In genomic region chrX:18258238-18258809, GRCm38 (mm10) we compare ENCODE assay signal across 15 mouse cellular contexts.
DNase-seq lines count a peak whose midpoint lies in the region; ATAC-seq and TF ChIP-seq lines count a peak whose summit lies in the region.
"Had no signal": no experiment of that assay in that cellular context is flagged by ENCODE, and none has a peak within 500 bp of the region (broad histone marks: within the 10 kb centered on the region; RNA-seq: fewer than 3 reads in every experiment).

No protein-coding gene starts in this region.

- TF ChIP-seq CTCF in brain, embryonic 14.5 days (IDR thresholded peaks at IDR 0.05; ENCODE audit: borderline replicate concordance, extremely low read depth, insufficient read depth, insufficient read length), result no peak

- ATAC-seq in hindbrain, embryonic 16.5 days, result peak; percentile 56

- H3K4me2 ChIP-seq in hindbrain, embryonic 16.5 days (ENCODE audit: low read length), result no peak overlapping the region

- no peaks in the 10 kb centered on the region for H3K9me3 ChIP-seq in hindbrain, embryonic 16.5 days (ENCODE audit: control insufficient read depth, low read length)
- H3K9me3 ChIP-seq in hindbrain, embryonic 10.5 days, result no peaks in the 10 kb centered on the region

- no peak overlapping the region for H3K27ac ChIP-seq in hindbrain, embryonic 16.5 days (ENCODE audit: low read depth, low read length)
- no peak overlapping the region for H3K27ac ChIP-seq in hindbrain, embryonic 10.5 days

- H3K9ac ChIP-seq in hindbrain, embryonic 16.5 days (ENCODE audit: low read depth, low read length), result no peak overlapping the region

- WGBS in hindbrain, embryonic 16.5 days, result 80% methylated on average over 8 of the region's 8 CpGs
- 91% methylated on average over 8 of the region's 8 CpGs for WGBS in hindbrain, embryonic 10.5 days

- H3K4me3 ChIP-seq in hindbrain, embryonic 16.5 days (ENCODE audit: low read length), result no peak overlapping the region
- no peak overlapping the region for H3K4me3 ChIP-seq in hindbrain, embryonic 10.5 days
- H3K4me3 ChIP-seq: erythroblast, embryonic 14.5 days had no signal

- TF ChIP-seq POLR2A in brain, embryonic 14.5 days (IDR thresholded peaks at IDR 0.05; ENCODE audit: borderline replicate concordance, extremely low read depth, insufficient read depth, insufficient read length, poor library complexity, severe bottlenecking), result no peak

- H3K27me3 ChIP-seq in hindbrain, embryonic 16.5 days (replicated peaks; ENCODE audit: control insufficient read depth, insufficient read depth, low read length), result no peaks in the 10 kb centered on the region
- no peaks in the 10 kb centered on the region for H3K27me3 ChIP-seq in hindbrain, embryonic 10.5 days (ENCODE audit: insufficient read depth, poor library complexity, severe bottlenecking)

- no peaks in the 10 kb centered on the region for H3K4me1 ChIP-seq in hindbrain, embryonic 16.5 days (ENCODE audit: control insufficient read depth, insufficient read depth, low read depth, low read length)
- H3K4me1 ChIP-seq in hindbrain, embryonic 10.5 days (replicated peaks), result no peaks in the 10 kb centered on the region

- peaks cover 2% of the 10 kb centered on the region; the same call in 1 of the 2 replicates for H3K36me3 ChIP-seq in hindbrain, embryonic 16.5 days (ENCODE audit: control insufficient read depth, insufficient read depth, low read length)
- peaks cover 36% of the 10 kb centered on the region for H3K36me3 ChIP-seq in hindbrain, embryonic 10.5 days

- no peak for DNase-seq in hindbrain, embryonic 10.5 days (ENCODE audit: low spot score)
- DNase-seq in brain, embryonic 14.5 days (ENCODE audit: low read depth), result peak; percentile 33
- DNase-seq in cerebellum, adult 11-12 months, result peak; percentile 86
- peak; percentile 73 to 86 for DNase-seq in cerebellum, postnatal 25 days
- no peak for DNase-seq in frontal cortex, adult 2 months (ENCODE audit: extremely low spot score in 1 of 2, low spot score in 1 of 2)
- no peak for DNase-seq in ovary, postnatal 14 days (ENCODE audit: low spot score)
- DNase-seq: gastrocnemius, postnatal 14 days; heart, postnatal 10 days; kidney, adult 9 months; kidney, postnatal 4 days; lung, adult 2 months; lung, postnatal 36 days; spleen, adult 18-20 months had no signal

Comparison
In these comparisons a context has a peak if more than half of its experiments do, and no peak if none do; other contexts are left out.
1. DNase-seq: peak in brain, embryonic 14.5 days (single experiment), cerebellum, adult 11-12 months (single experiment) and cerebellum, postnatal 25 days (2 of 2); none in hindbrain, embryonic 10.5 days (single experiment), frontal cortex, adult 2 months (0 of 2) and ovary, postnatal 14 days (single experiment).